Mouse (Mus musculus) common myeloid progenitor, adult 5-6 weeks (primary cell): ENCODE measurements around the gene Susd2. TPM values are rescaled to one million over a fixed set of nuclear protein-coding genes. Genes with fewer than 3 reads are reported as not detected.

Source experiments
- total RNA-seq: library from RNA; stranded (forward); fragments of 200-1000, 187-1606 nt; gene quantifications from 2 replicates; pipeline ENCODE4 v1.2.3, GENCODE M21; 2017

The Susd2 gene
- total RNA-seq, 1 experiment from 2014 or later: 0.59 TPM

Other genes starting within 250 kb of the Susd2 start
- 0.27 TPM in 1 of 2 replicates, not detected in the other for gene Upb1, start 242.9 kb downstream of the Susd2 start, total RNA-seq
- 82.7 and 123 TPM in 2 replicates for gene Snrpd3, start 126.5 kb downstream of the Susd2 start, total RNA-seq
- gene Gucd1, start 126.0 kb downstream of the Susd2 start, total RNA-seq: 11.5 and 13.3 TPM in 2 replicates
- gene Lrrc75b, start 83.7 kb downstream of the Susd2 start, total RNA-seq: not detected in 2 replicates
- gene Ggt1, start 82.4 kb downstream of the Susd2 start, total RNA-seq: 0.23 TPM in 1 of 2 replicates, not detected in the other
- 4.6 and 7.8 TPM in 2 replicates for gene Ggt5, start 54.7 kb downstream of the Susd2 start, total RNA-seq
- 23.0 and 38.6 TPM in 2 replicates for gene Cabin1, start 120.3 kb upstream of the Susd2 start, total RNA-seq
- gene Ddt, start 129.4 kb upstream of the Susd2 start, total RNA-seq: 36.5 and 63.9 TPM in 2 replicates
- gene Gm20441, start 136.9 kb upstream of the Susd2 start, total RNA-seq: not detected in 2 replicates
- 2.3 and 7.5 TPM in 2 replicates for gene Gstt3, start 137.4 kb upstream of the Susd2 start, total RNA-seq
- 0.63 and 0.96 TPM in 2 replicates for gene Gstt1, start 154.6 kb upstream of the Susd2 start, total RNA-seq
- gene Gstt4, start 178.5 kb upstream of the Susd2 start, total RNA-seq: not detected in 2 replicates
- 10.7 and 19.0 TPM in 2 replicates for gene Gstt2, start 193.4 kb upstream of the Susd2 start, total RNA-seq
- 521 and 525 TPM in 2 replicates for gene Mif, start 216.2 kb upstream of the Susd2 start, total RNA-seq
- not detected in 2 replicates for gene Derl3, start 249.4 kb upstream of the Susd2 start, total RNA-seq